Mouse (Mus musculus) MEL (cell line): ENCODE measurements around the gene Krtap4-7.

Experiments used
- CTCF ChIP-seq, 3 experiments: IDR thresholded peaks in 2 of 3; conservative IDR thresholded peaks in 1 of 3; 2 replicates each; pipeline ENCODE4 v1.5.1; 2011 to 2012; ENCODE audit warnings: low read length in 3 of 3, low read depth in 2 of 3, mild to moderate bottlenecking in 2 of 3, improper control_type of control experiment in 1 of 3, inconsistent platforms in 1 of 3, mixed read lengths in 1 of 3, moderate library complexity in 1 of 3; ENCODE audit not compliant: control insufficient read depth in 1 of 3, insufficient read depth in 1 of 3, poor library complexity in 1 of 3, severe bottlenecking in 1 of 3
- JUND ChIP-seq: IDR thresholded peaks from 2 replicates; pipeline ENCODE4 v1.6.1; 2011; ENCODE audit warnings: low read depth, mild to moderate bottlenecking, improper control_type of control experiment, low read length
- POLR2A ChIP-seq, 2 experiments: IDR thresholded peaks; 2 replicates each; pipeline ENCODE4 v1.6.1; 2011 to 2012; ENCODE audit warnings: low read length in 2 of 2, mild to moderate bottlenecking in 2 of 2, control low read depth in 1 of 2, improper control_type of control experiment in 1 of 2, low read depth in 1 of 2, moderate library complexity in 1 of 2; ENCODE audit not compliant: control insufficient read depth in 1 of 2, insufficient read depth in 1 of 2, poor library complexity in 1 of 2
- TBP ChIP-seq: IDR thresholded peaks from 2 replicates; pipeline ENCODE4 v1.8.0; 2011; ENCODE audit warnings: low read depth, low read length, improper control_type of control experiment
- TCF12 ChIP-seq: IDR thresholded peaks from 2 replicates; pipeline ENCODE4 v1.6.1; 2014; ENCODE audit warnings: low read depth, mild to moderate bottlenecking, inconsistent platforms, low read length, improper control_type of control experiment, moderate library complexity
- USF1 ChIP-seq: IDR thresholded peaks from 2 replicates; pipeline ENCODE4 v1.6.1; 2014; ENCODE audit warnings: low read depth, mild to moderate bottlenecking, inconsistent platforms, low read length, improper control_type of control experiment, moderate library complexity
- ZC3H11A ChIP-seq: IDR thresholded peaks from 2 replicates; pipeline ENCODE4 v1.6.1; 2012; ENCODE audit warnings: low read depth, mild to moderate bottlenecking, inconsistent platforms, low read length, improper control_type of control experiment
- ZKSCAN1 ChIP-seq: IDR thresholded peaks from 2 replicates; pipeline ENCODE4 v1.6.1; 2012; ENCODE audit warnings: low read depth, mild to moderate bottlenecking, inconsistent platforms, low read length, improper control_type of control experiment, moderate library complexity
- ZMIZ1 ChIP-seq: IDR thresholded peaks from 2 replicates; pipeline ENCODE4 v1.6.1; 2012; ENCODE audit warnings: low read depth, mild to moderate bottlenecking, inconsistent platforms, low read length, improper control_type of control experiment, moderate library complexity

- TF ChIP-seq TCF12 (no peak), JUND (no peak), CTCF (IDR thresholded peaks at IDR 0.05 in 2 of 3, conservative IDR thresholded peaks at IDR 0.05 in 1 of 3; ENCODE audit: control insufficient read depth in 1 of 3, insufficient read depth in 1 of 3, low read depth in 2 of 3, low read length in 3 of 3, poor library complexity in 1 of 3, severe bottlenecking in 1 of 3) (no peak), USF1 (no peak), POLR2A (IDR thresholded peaks at IDR 0.05; ENCODE audit: control insufficient read depth in 1 of 2, insufficient read depth in 1 of 2, low read depth in 1 of 2, low read length in 2 of 2, poor library complexity in 1 of 2) (no peak), ZC3H11A (no peak), TBP (no peak), ZKSCAN1 (no peak), ZMIZ1 (no peak)
Measured at GRCm38 (mm10) chr11:99644351-99644750, 462 bp upstream of the Krtap4-7 start.
